Mouse (Mus musculus) megakaryocyte progenitor cell, adult 5-6 weeks (primary cell): ENCODE results near the gene Atg7. TPM values are rescaled to one million over a fixed set of nuclear protein-coding genes. Genes with fewer than 3 reads are reported as not detected.
A peak's percentile ranks its signal among the peaks of the same experiment; 100 is the strongest.
"Not testable (repeated sequence)": the region's sequence is repeated elsewhere in the genome, so short reads cannot be mapped to it uniquely, and the experiment has no call there.

Experiments
- ATAC-seq: replicated peaks from 2 replicates; pipeline ENCODE4 v1.8.0; 2016; ENCODE audit warnings: mild to moderate bottlenecking, moderate TSS enrichment, inconsistent platforms; ENCODE audit not compliant: poor library complexity
- total RNA-seq, 2 experiments: library from RNA; stranded (forward) in 1 of 2; stranded (reverse) in 1 of 2; fragments of 157-497, 149-512 nt in 1 of 2; fragments of 200-1000 nt in 1 of 2; gene quantifications; 2 replicates each; pipeline versions ENCODE4 v1.2.3 to v1.2.4; 2015 to 2017

Gene Atg7
- 17.5 and 24.5 TPM in 2 replicates for total RNA-seq (2015)
- 18.1 and 23.3 TPM in 2 replicates for total RNA-seq (2017)

GRCm38 (mm10) chr6:114642601-114643528 lies at the start of gene Atg7:
Atg7 (plus strand) TSS chr6:114643097.
- ATAC-seq = peak; percentile 93

GRCm38 (mm10) chr6:114614076-114614475 lies 28.8 kb upstream of the Atg7 start:
- ATAC-seq = not testable (repeated sequence)

GRCm38 (mm10) chr6:114633886-114634285 lies 9.0 kb upstream of the Atg7 start:
- ATAC-seq = not testable (repeated sequence)

GRCm38 (mm10) chr6:114643716-114644115 lies 819 bp downstream of the Atg7 start:
- ATAC-seq = peak; percentile 23; the same call in 1 of the 2 replicates

- ATAC-seq = peak; percentile 62
Observed at GRCm38 (mm10) chr6:114644531-114644930, 1.6 kb downstream of the Atg7 start.

GRCm38 (mm10) chr6:114646201-114646600 lies 3.3 kb downstream of the Atg7 start:
- ATAC-seq = no peak

- ATAC-seq = no peak
Observed at GRCm38 (mm10) chr6:114647011-114647410, 4.1 kb downstream of the Atg7 start.

- ATAC-seq = peak; percentile 68
Observed at GRCm38 (mm10) chr6:114648352-114649030, 5.6 kb downstream of the Atg7 start.

GRCm38 (mm10) chr6:114652209-114652608 lies 9.3 kb downstream of the Atg7 start:
- no peak for ATAC-seq

GRCm38 (mm10) chr6:114656826-114657600 lies 14.1 kb downstream of the Atg7 start:
- ATAC-seq = no peak

- no peak for ATAC-seq
Observed at GRCm38 (mm10) chr6:114657807-114658206, 14.9 kb downstream of the Atg7 start.

- ATAC-seq = peak; percentile 54
Observed at GRCm38 (mm10) chr6:114659278-114659991, 16.5 kb downstream of the Atg7 start.

GRCm38 (mm10) chr6:114659992-114660800 lies 17.3 kb downstream of the Atg7 start:
- peak; percentile 98 for ATAC-seq

- no peak for ATAC-seq
Observed at GRCm38 (mm10) chr6:114663707-114664106, 20.8 kb downstream of the Atg7 start.

GRCm38 (mm10) chr6:114664716-114665115 lies 21.8 kb downstream of the Atg7 start:
- no peak for ATAC-seq

GRCm38 (mm10) chr6:114667518-114667917 lies 24.6 kb downstream of the Atg7 start:
- ATAC-seq = no peak

GRCm38 (mm10) chr6:114674771-114675170 lies 31.9 kb downstream of the Atg7 start:
- 0 out of 2 replicates have a peak, but pooled peaks have one; percentile 42 for ATAC-seq

- no peak for ATAC-seq
Observed at GRCm38 (mm10) chr6:114676091-114676490, 33.2 kb downstream of the Atg7 start.

- no peak for ATAC-seq
Observed at GRCm38 (mm10) chr6:114682092-114682711, 39.3 kb downstream of the Atg7 start.
